Mouse (Mus musculus) CH12.LX (cell line): Measurements from ENCODE around the gene Cacng5. TPM values are rescaled to one million over a fixed set of nuclear protein-coding genes. Genes with fewer than 3 reads are reported as not detected.

ENCODE experiments used
- DNase-seq: peaks from one replicate; pipeline ENCODE4 v3.0.0-alpha.2; 2013; ENCODE audit errors: extremely low read depth
- H3K27ac ChIP-seq: 2 replicates; pipeline ENCODE4 v1.5.1; 2012; ENCODE audit warnings: low read depth, mild to moderate bottlenecking, control low read depth, moderate library complexity; ENCODE audit not compliant: insufficient read depth
- H3K27me3 ChIP-seq: replicated peaks from 2 replicates; pipeline ENCODE3; 2012; ENCODE audit warnings: inconsistent platforms
- H3K36me3 ChIP-seq, 2 experiments: replicated peaks in 1 of 2; 2 replicates each; pipeline versions ENCODE3 to v1.6.1; 2012; ENCODE audit warnings: inconsistent platforms in 1 of 2, low read length in 1 of 2, mild to moderate bottlenecking in 1 of 2, mixed read lengths in 1 of 2, moderate library complexity in 1 of 2; ENCODE audit not compliant: control insufficient read depth in 1 of 2, insufficient read depth in 1 of 2
- H3K4me1 ChIP-seq, 2 experiments: 2 replicates each; pipeline ENCODE4 v1.6.1; 2012; ENCODE audit warnings: inconsistent platforms in 1 of 2, moderate library complexity in 1 of 2; ENCODE audit not compliant: insufficient read depth in 2 of 2, control insufficient read depth in 1 of 2
- H3K4me2 ChIP-seq: 2 replicates; pipeline ENCODE4 v1.6.1; 2012; ENCODE audit warnings: low read depth, mild to moderate bottlenecking, control low read depth; ENCODE audit not compliant: poor library complexity, insufficient read depth, severe bottlenecking
- H3K4me3 ChIP-seq, 3 experiments: fragments of 150-350 bp in 1 of 3; sonication (generic) in 1 of 3; replicated peaks in 1 of 3; 2 replicates each; pipeline versions ENCODE3 to v1.5.1; 2011 to 2012; ENCODE audit warnings: low read depth in 2 of 3, low read length in 2 of 3, mild to moderate bottlenecking in 2 of 3, moderate library complexity in 2 of 3, control low read depth in 1 of 3, improper control_type of control experiment in 1 of 3, inconsistent platforms in 1 of 3, mixed read lengths in 1 of 3; ENCODE audit not compliant: poor library complexity in 1 of 3
- H3K79me2 ChIP-seq: replicated peaks from 2 replicates; pipeline ENCODE4 v1.6.1; 2012; ENCODE audit warnings: mild to moderate bottlenecking, moderate library complexity; ENCODE audit not compliant: control insufficient read depth, poor library complexity, insufficient read depth, severe bottlenecking; ENCODE audit errors: extremely low read depth
- H3K9ac ChIP-seq: 2 replicates; pipeline ENCODE4 v1.6.1; 2012; ENCODE audit warnings: low read depth, mild to moderate bottlenecking, control low read depth, moderate library complexity; ENCODE audit not compliant: insufficient read depth
- H3K9me3 ChIP-seq: replicated peaks from 2 replicates; pipeline ENCODE3; 2012; ENCODE audit warnings: low read length, inconsistent platforms, mixed read lengths
- CHD1 ChIP-seq: IDR thresholded peaks from 2 replicates; pipeline ENCODE4 v1.6.1; 2012; ENCODE audit warnings: low read depth, low read length, improper control_type of control experiment, inconsistent platforms
- CHD2 ChIP-seq: IDR thresholded peaks from 2 replicates; pipeline ENCODE4 v1.6.1; 2011; ENCODE audit warnings: low read length, improper control_type of control experiment
- CTCF ChIP-seq, 2 experiments: IDR thresholded peaks in 1 of 2; conservative IDR thresholded peaks in 1 of 2; 2 replicates each; pipeline ENCODE4 v1.5.1; 2011 to 2012; ENCODE audit warnings: low read depth in 2 of 2, low read length in 2 of 2, improper control_type of control experiment in 1 of 2, inconsistent platforms in 1 of 2, mild to moderate bottlenecking in 1 of 2, moderate library complexity in 1 of 2
- ETS1 ChIP-seq: conservative IDR thresholded peaks from 2 replicates; pipeline ENCODE4 v1.6.1; 2012; ENCODE audit warnings: low read depth, mild to moderate bottlenecking, inconsistent platforms, low read length, improper control_type of control experiment, moderate library complexity
- IRF4 ChIP-seq: IDR thresholded peaks from 2 replicates; pipeline ENCODE4 v1.6.1; 2014; ENCODE audit warnings: low read depth, mild to moderate bottlenecking, inconsistent platforms, low read length, improper control_type of control experiment
- JUND ChIP-seq: conservative IDR thresholded peaks from 2 replicates; pipeline ENCODE4 v1.6.1; 2011; ENCODE audit warnings: low read depth, low read length, improper control_type of control experiment
- KAT2A ChIP-seq: IDR thresholded peaks from 2 replicates; pipeline ENCODE4 v1.6.1; 2012; ENCODE audit warnings: low read length, improper control_type of control experiment, inconsistent platforms; ENCODE audit not compliant: insufficient replicate concordance
- MAX ChIP-seq: IDR thresholded peaks from 2 replicates; pipeline ENCODE4 v1.6.1; 2011; ENCODE audit warnings: low read length, improper control_type of control experiment
- MXI1 ChIP-seq: IDR thresholded peaks from 2 replicates; pipeline ENCODE4 v1.6.1; 2011; ENCODE audit warnings: mild to moderate bottlenecking, low read depth, low read length, improper control_type of control experiment
- MYC ChIP-seq: IDR thresholded peaks from 2 replicates; pipeline ENCODE4 v1.6.1; 2011; ENCODE audit warnings: low read depth, mild to moderate bottlenecking, improper control_type of control experiment, low read length
- PAX5 ChIP-seq: IDR thresholded peaks from 2 replicates; pipeline ENCODE4 v1.6.1; 2012; ENCODE audit warnings: low read length, inconsistent platforms, mixed read lengths
- POLR2A ChIP-seq: IDR thresholded peaks from 2 replicates; pipeline ENCODE4 v1.6.1; 2011; ENCODE audit warnings: low read depth, mild to moderate bottlenecking, improper control_type of control experiment, low read length
- POLR2AphosphoS2 ChIP-seq: IDR thresholded peaks from 2 replicates; pipeline ENCODE4 v1.6.1; 2011; ENCODE audit warnings: low read depth, low read length, improper control_type of control experiment
- RAD21 ChIP-seq: IDR thresholded peaks from 2 replicates; pipeline ENCODE4 v1.6.1; 2011; ENCODE audit warnings: low read depth, mild to moderate bottlenecking, low read length, improper control_type of control experiment, moderate library complexity
- RCOR1 ChIP-seq: conservative IDR thresholded peaks from 2 replicates; pipeline ENCODE4 v1.6.1; 2012; ENCODE audit warnings: low read depth, mild to moderate bottlenecking, inconsistent platforms, low read length, improper control_type of control experiment
- SMC3 ChIP-seq: IDR thresholded peaks from 2 replicates; pipeline ENCODE4 v1.6.1; 2011; ENCODE audit warnings: low read depth, low read length, improper control_type of control experiment
- TBP ChIP-seq: conservative IDR thresholded peaks from 2 replicates; pipeline ENCODE4 v1.6.1; 2011; ENCODE audit warnings: low read depth, low read length, improper control_type of control experiment
- USF2 ChIP-seq: conservative IDR thresholded peaks from 2 replicates; pipeline ENCODE4 v1.6.1; 2011; ENCODE audit warnings: low read depth, low read length, improper control_type of control experiment
- ZC3H11A ChIP-seq: IDR thresholded peaks from 2 replicates; pipeline ENCODE4 v1.6.1; 2012; ENCODE audit warnings: low read depth, mild to moderate bottlenecking, inconsistent platforms, low read length, improper control_type of control experiment
- ZMIZ1 ChIP-seq: IDR thresholded peaks from 2 replicates; pipeline ENCODE4 v1.6.1; 2012; ENCODE audit warnings: low read depth, mild to moderate bottlenecking, inconsistent platforms, low read length, improper control_type of control experiment
- ZNF384 ChIP-seq: IDR thresholded peaks from 2 replicates; pipeline ENCODE4 v1.6.1; 2012; ENCODE audit warnings: low read depth, low read length, improper control_type of control experiment, inconsistent platforms
- dilution Hi-C: fragments of 300-500 bp; cut with MboI; formaldehyde crosslinking; loops from 2 replicates; pipeline ENCODE4 v1.14.3; 2020; ENCODE audit warnings: low sequenced_read_pairs; ENCODE audit not compliant: extremely low pct_unique_long_range_greater_than_20kb, extremely low pct_ligation_motif_present
- in situ Hi-C: fragments of 300-500 bp; cut with MboI; formaldehyde crosslinking; loops from 3 replicates; pipeline ENCODE4 v1.14.3; 2019; ENCODE audit warnings: low sequenced_read_pairs, low pct_ligation_motif_present, low pct_unique_long_range_greater_than_20kb, mixed read lengths
- polyA plus RNA-seq: library from polyadenylated mRNA; unstranded; fragments of >175 nt; gene quantifications from 2 replicates; pipeline ENCODE4 v1.2.1, GENCODE M21; 2012; ENCODE audit warnings: low read depth; ENCODE audit not compliant: insufficient read length
- total RNA-seq, 2 experiments: library from RNA; depleted of rRNA; stranded (reverse); fragments of 300-350 nt in 1 of 2; fragments of >200 nt in 1 of 2; gene quantifications; 2 replicates each; pipeline ENCODE4 v1.2.3; 2012 to 2014

Gene Cacng5
- total and polyA plus RNA-seq, 3 experiments = not detected

GRCm38 (mm10) chr11:107865128-107865527, 49.7 kb downstream of the Cacng5 start:
- TF ChIP-seq CHD2 (no peak), TBP (no peak), MXI1 (no peak; the same call in 1 of the 2 replicates), SMC3 (peak; percentile 85), RCOR1 (no peak), POLR2AphosphoS2 (no peak), CHD1 (no peak), MYC (0 out of 2 replicates have a peak, but pooled peaks have one; percentile 30), JUND (no peak), IRF4 (no peak), PAX5 (no peak), RAD21 (peak; percentile 86), USF2 (no peak), CTCF (conservative IDR thresholded peaks at IDR 0.05 in 1 of 2, IDR thresholded peaks at IDR 0.05 in 1 of 2; ENCODE audit: low read depth in 2 of 2, low read length in 2 of 2) (peak; percentile 92 to 93), ZMIZ1 (no peak), ZC3H11A (peak; percentile 76), MAX (0 out of 2 replicates have a peak, but pooled peaks have one; percentile 15), ZNF384 (no peak), POLR2A (no peak), ETS1 (no peak), KAT2A (no peak)
- no peak overlapping the region for H3K4me3 ChIP-seq
- H3K9me3 ChIP-seq = no peaks in the 10 kb centered on the region
- dilution Hi-C loops = no loop called here
- no peaks in the 10 kb centered on the region for H3K79me2 ChIP-seq
- in situ Hi-C loops = loop anchor here (5.0 to 25.0 kb wide), 3 partner anchors 127 to 557 kb away; no protein-coding TSS in a partner anchor
- peak; percentile 78 for DNase-seq
- H3K36me3 ChIP-seq = no peaks in the 10 kb centered on the region
- H3K27ac ChIP-seq = no peak overlapping the region
- H3K4me2 ChIP-seq = no peak overlapping the region
- H3K27me3 ChIP-seq = peaks cover 2% of the 10 kb centered on the region
- no peak overlapping the region for H3K9ac ChIP-seq
- peaks cover 0 to 3% of the 10 kb centered on the region in 2 experiments; a peak in 1 of 4 replicates for H3K4me1 ChIP-seq

- DNase-seq = peak; percentile 69
Measured at GRCm38 (mm10) chr11:107864024-107864423, 50.8 kb downstream of the Cacng5 start.

More at GRCm38 (mm10) chr11:107864024-107864423, 50.8 kb downstream of the Cacng5 start:
- H3K27me3 ChIP-seq = peaks cover 2% of the 10 kb centered on the region
- no peak overlapping the region for H3K4me3 ChIP-seq
- no peak overlapping the region for H3K4me2 ChIP-seq
- H3K4me1 ChIP-seq = peaks cover 0 to 3% of the 10 kb centered on the region in 2 experiments; a peak in 1 of 4 replicates
- peak; percentile 80 for TF ChIP-seq SMC3
- TF ChIP-seq CTCF (conservative IDR thresholded peaks at IDR 0.05 in 1 of 2, IDR thresholded peaks at IDR 0.05 in 1 of 2; ENCODE audit: low read depth in 2 of 2, low read length in 2 of 2) = peak; percentile 87 to 92
- no peak for TF ChIP-seq ETS1
- no peak for TF ChIP-seq ZMIZ1
- peak; percentile 71 for TF ChIP-seq RAD21
- 0 out of 2 replicates have a peak, but pooled peaks have one; percentile 4 for TF ChIP-seq ZC3H11A
- H3K9me3 ChIP-seq = no peaks in the 10 kb centered on the region
- no peaks in the 10 kb centered on the region for H3K79me2 ChIP-seq
- H3K36me3 ChIP-seq = no peaks in the 10 kb centered on the region
- no peak overlapping the region for H3K9ac ChIP-seq
- dilution Hi-C loops = no loop called here
- in situ Hi-C loops = loop anchor here (25.0 kb wide), 1 partner anchor 348 kb away; no protein-coding TSS in a partner anchor
- no peak overlapping the region for H3K27ac ChIP-seq
